Mouse (Mus musculus): ENCODE measurements at regions not wholly inside any gene's neighbourhood (a gene's known extent, or its start where the extent isn't known, plus 50 kb on each side); places are given as distances from the start of the nearest gene placed in this dataset.

- no peak for DNase-seq (ENCODE audit: extremely low spot score, low read depth, low spot score)
Observed at GRCm38 (mm10) chr7:74693049-74693448, 138.5 kb upstream of the Slco3a1 start.

GRCm38 (mm10) chr7:74690706-74691105 lies 136.1 kb upstream of the Slco3a1 start:
- no peak for DNase-seq (ENCODE audit: extremely low spot score, low read depth, low spot score)

- DNase-seq (ENCODE audit: extremely low spot score, low read depth, low spot score), result no peak
Observed at GRCm38 (mm10) chr7:74688116-74688702, 133.6 kb upstream of the Slco3a1 start.

GRCm38 (mm10) chr7:74687303-74688115 lies 132.9 kb upstream of the Slco3a1 start:
- DNase-seq (ENCODE audit: extremely low spot score, low read depth, low spot score), result no peak

- no peak for DNase-seq (ENCODE audit: extremely low spot score, low read depth, low spot score)
Observed at GRCm38 (mm10) chr7:74683979-74684378, 129.4 kb upstream of the Slco3a1 start.

GRCm38 (mm10) chr7:74673626-74674295 lies 119.2 kb upstream of the Slco3a1 start:
- DNase-seq (ENCODE audit: extremely low spot score, low read depth, low spot score), result no peak

- no peak for DNase-seq (ENCODE audit: extremely low spot score, low read depth, low spot score)
Observed at GRCm38 (mm10) chr7:74669110-74669509, 114.5 kb upstream of the Slco3a1 start.

- no peak for DNase-seq (ENCODE audit: extremely low spot score, low read depth, low spot score)
Observed at GRCm38 (mm10) chr7:74667106-74667505, 112.5 kb upstream of the Slco3a1 start.

- no peak for DNase-seq (ENCODE audit: extremely low spot score, low read depth, low spot score)
Observed at GRCm38 (mm10) chr7:74663820-74664219, 109.2 kb upstream of the Slco3a1 start.

- DNase-seq (ENCODE audit: extremely low spot score, low read depth, low spot score), result no peak
Observed at GRCm38 (mm10) chr7:74647310-74647709, 92.7 kb upstream of the Slco3a1 start.

GRCm38 (mm10) chr7:74640171-74640570 lies 85.6 kb upstream of the Slco3a1 start:
- DNase-seq (ENCODE audit: extremely low spot score, low read depth, low spot score), result no peak

- DNase-seq (ENCODE audit: extremely low spot score, low read depth, low spot score), result no peak
Observed at GRCm38 (mm10) chr7:74632217-74632616, 77.6 kb upstream of the Slco3a1 start.

GRCm38 (mm10) chr7:74628799-74629468 lies 74.4 kb upstream of the Slco3a1 start:
- no peak for DNase-seq (ENCODE audit: extremely low spot score, low read depth, low spot score)

Data from hindlimb bud, embryonic 11.5 days (tissue).